Mouse (Mus musculus) heart, postnatal 36 days (tissue): ENCODE measurements around the gene Polr2e. TPM values are rescaled to one million over a fixed set of nuclear protein-coding genes. Genes with fewer than 3 reads are reported as not detected.
"Not testable (repeated sequence)": the region's sequence is repeated elsewhere in the genome, so short reads cannot be mapped to it uniquely, and the experiment has no call there.

Experiments
- DNase-seq, 2 experiments: peaks; one replicate each; pipeline ENCODE4 v3.0.0; 2021 to 2022
- intact Hi-C: fragments of 180-260 bp; cut with DNase I; formaldehyde crosslinking; loops from one replicate; pipeline ENCODE4 v1.15.1; 2025
- total RNA-seq, 2 experiments: library from RNA; stranded (reverse); gene quantifications; 2 replicates each; pipeline ENCODE4 v1.2.3; 2021

Gene Polr2e
- total RNA-seq, 2 experiments from 2014 or later = 88.5 to 96.4 TPM

GRCm38 (mm10) chr10:80041409-80042060, 1.9 kb upstream of the Polr2e start:
- intact Hi-C loops = loop anchor here (2.0 kb wide), 1 partner anchor 61 kb away; no protein-coding TSS in a partner anchor
- not testable (repeated sequence) for DNase-seq

GRCm38 (mm10) chr10:80036832-80037231, 2.8 kb downstream of the Polr2e start:
- intact Hi-C loops = no loop called here
- DNase-seq = peak; percentile 61 to 67

GRCm38 (mm10) chr10:80035686-80036085, 3.9 kb downstream of the Polr2e start:
- DNase-seq = no peak
- intact Hi-C loops = loop anchor here (2.0 kb wide), 3 partner anchors 33 to 79 kb away; partner anchors contain the start of gene Stk11

GRCm38 (mm10) chr10:80035148-80035547, 4.4 kb downstream of the Polr2e start:
- DNase-seq = no peak
- intact Hi-C loops = loop anchor here (2.0 kb wide), 3 partner anchors 32 to 80 kb away; partner anchors contain the start of gene Stk11

- DNase-seq = peak; percentile 50 to 66
- intact Hi-C loops = loop anchor here (2.0 kb wide), 3 partner anchors 31 to 81 kb away; partner anchors contain the start of gene Stk11
These were observed 5.8 kb downstream of the Polr2e start for GRCm38 (mm10) chr10:80033511-80034391.

GRCm38 (mm10) chr10:80032799-80033480, 6.7 kb downstream of the Polr2e start:
- intact Hi-C loops = no loop called here
- peak; percentile 64 to 67 for DNase-seq

GRCm38 (mm10) chr10:80030736-80031135, 8.9 kb downstream of the Polr2e start:
- intact Hi-C loops = no loop called here
- no peak for DNase-seq

GRCm38 (mm10) chr10:80030191-80030590, 9.4 kb downstream of the Polr2e start:
- intact Hi-C loops = no loop called here
- DNase-seq = no peak

GRCm38 (mm10) chr10:80028521-80028846, 11.1 kb downstream of the Polr2e start:
- intact Hi-C loops = no loop called here
- DNase-seq = no peak

- intact Hi-C loops = no loop called here
- DNase-seq = no peak
These were observed 11.7 kb downstream of the Polr2e start for GRCm38 (mm10) chr10:80027681-80028520.

- no peak for DNase-seq
- intact Hi-C loops = no loop called here
These were observed 13.7 kb downstream of the Polr2e start for GRCm38 (mm10) chr10:80025889-80026288.

GRCm38 (mm10) chr10:80025463-80025862, 14.1 kb downstream of the Polr2e start:
- intact Hi-C loops = no loop called here

GRCm38 (mm10) chr10:80025044-80025347, 14.6 kb downstream of the Polr2e start:
- DNase-seq = no peak
- intact Hi-C loops = no loop called here

More at GRCm38 (mm10) chr10:80025463-80025862, 14.1 kb downstream of the Polr2e start:
- DNase-seq = no peak

- no peak for DNase-seq
- intact Hi-C loops = no loop called here
These were observed 15.2 kb downstream of the Polr2e start for GRCm38 (mm10) chr10:80024229-80025043.

- DNase-seq = no peak
- intact Hi-C loops = no loop called here
These were observed 15.8 kb downstream of the Polr2e start for GRCm38 (mm10) chr10:80023758-80024157.

- intact Hi-C loops = no loop called here
- DNase-seq = no peak
These were observed 16.8 kb downstream of the Polr2e start for GRCm38 (mm10) chr10:80022806-80023205.

- intact Hi-C loops = no loop called here
- DNase-seq = no peak
These were observed 17.4 kb downstream of the Polr2e start for GRCm38 (mm10) chr10:80022164-80022563.

GRCm38 (mm10) chr10:80021320-80021641, 18.3 kb downstream of the Polr2e start:
- intact Hi-C loops = no loop called here
- DNase-seq = no peak

GRCm38 (mm10) chr10:80020603-80021319, 18.8 kb downstream of the Polr2e start:
- intact Hi-C loops = no loop called here
- DNase-seq = no peak
